Comparison of ENCODE assay signal across 8 mouse cellular contexts in the genomic region with DNA sequence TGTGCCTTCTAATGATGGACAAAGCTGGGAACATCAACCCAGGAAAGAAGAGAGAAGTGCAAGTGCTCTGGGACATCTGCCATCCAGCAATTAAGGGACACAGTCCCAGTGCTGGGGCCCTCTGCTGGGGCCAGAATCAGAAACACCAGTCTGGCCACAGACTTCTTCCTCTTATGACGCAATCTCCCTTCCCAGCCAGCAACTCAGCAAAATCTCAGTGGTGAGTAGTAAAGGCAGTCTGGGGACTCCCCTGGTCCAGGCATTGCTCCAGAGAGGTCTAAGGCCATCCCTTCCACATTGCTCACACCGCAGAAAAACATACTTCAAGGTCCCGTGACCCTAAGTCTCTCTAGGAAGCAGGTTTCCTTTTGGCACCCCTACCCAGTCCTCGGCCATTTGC. TPM values are rescaled to one million over a fixed set of nuclear protein-coding genes. Genes with fewer than 3 reads are reported as not detected.
DNase-seq lines count a peak whose midpoint lies in the region; ATAC-seq and TF ChIP-seq lines count a peak whose summit lies in the region.

No protein-coding gene starts in this region.

- H3K9ac ChIP-seq in forebrain, embryonic 13.5 days: peak overlapping the region; percentile 73
- peak overlapping the region; percentile 78 for H3K9ac ChIP-seq in hindbrain, embryonic 13.5 days
- H3K9ac ChIP-seq in midbrain, embryonic 16.5 days (ENCODE audit: low read depth, low read length): peak overlapping the region; percentile 70

- no peak for TF ChIP-seq CTCF in G1E (IDR thresholded peaks at IDR 0.05; ENCODE audit: low read depth, low read length)

- peak overlapping the region; percentile 77 for H3K4me3 ChIP-seq in G1E (ENCODE audit: low read depth, low read length)
- H3K4me3 ChIP-seq in forebrain, embryonic 13.5 days: peak overlapping the region; percentile 62
- H3K4me3 ChIP-seq in hindbrain, embryonic 13.5 days: peak overlapping the region; percentile 74
- peak overlapping the region; percentile 53 for H3K4me3 ChIP-seq in midbrain, embryonic 16.5 days (ENCODE audit: low read depth, low read length)

- H3K4me2 ChIP-seq in forebrain, embryonic 13.5 days: peak overlapping the region; percentile 75
- H3K4me2 ChIP-seq in hindbrain, embryonic 13.5 days: peak overlapping the region; percentile 81
- H3K4me2 ChIP-seq in midbrain, embryonic 16.5 days (ENCODE audit: low read length): peak overlapping the region; percentile 85

- H3K27me3 ChIP-seq in G1E (ENCODE audit: insufficient read depth, low read length): no peaks in the 10 kb centered on the region
- H3K27me3 ChIP-seq in forebrain, embryonic 13.5 days: no peaks in the 10 kb centered on the region
- H3K27me3 ChIP-seq in hindbrain, embryonic 13.5 days: no peaks in the 10 kb centered on the region
- H3K27me3 ChIP-seq in midbrain, embryonic 16.5 days (ENCODE audit: control insufficient read depth, insufficient read depth, low read depth, low read length): no peaks in the 10 kb centered on the region

- DNase-seq in B cell, adult 2 months: peak; percentile 2 to 7
- peak; percentile 40 for DNase-seq in G1E (ENCODE audit: low spot score)
- peak; percentile 24 for DNase-seq in liver
- no peak for DNase-seq in natural killer cell, adult 2 months (ENCODE audit: low spot score in 2 of 2)
- DNase-seq in left cerebral cortex, postnatal 10 days (ENCODE audit: extremely low spot score in 1 of 2, low spot score in 2 of 2): no peak

- ATAC-seq in G1E (ENCODE audit: extremely low read depth, insufficient number of reproducible peaks, low FRiP score, poor library complexity, severe bottlenecking): peak; percentile 40
- no peak for ATAC-seq in forebrain, embryonic 13.5 days
- no peak for ATAC-seq in hindbrain, embryonic 13.5 days (ENCODE audit: low FRiP score)
- ATAC-seq in midbrain, embryonic 16.5 days: no peak

- intact Hi-C loops in left cerebral cortex, postnatal 10 days (cut with DNase I): no loop called here

- H3K4me1 ChIP-seq in G1E (ENCODE audit: insufficient read depth, low read depth, low read length): peaks cover 42% of the 10 kb centered on the region
- peaks cover 13% of the 10 kb centered on the region for H3K4me1 ChIP-seq in forebrain, embryonic 13.5 days
- peaks cover 10% of the 10 kb centered on the region for H3K4me1 ChIP-seq in hindbrain, embryonic 13.5 days (replicated peaks)
- peaks cover 11% of the 10 kb centered on the region for H3K4me1 ChIP-seq in midbrain, embryonic 16.5 days (ENCODE audit: control insufficient read depth, insufficient read depth, low read length)

- 80% methylated on average over 4 of the region's 4 CpGs for WGBS in forebrain, embryonic 13.5 days
- WGBS in hindbrain, embryonic 13.5 days: 77% methylated on average over 4 of the region's 4 CpGs
- WGBS in midbrain, embryonic 16.5 days: 76% methylated on average over 4 of the region's 4 CpGs

- H3K9me3 ChIP-seq in G1E (replicated peaks): peaks cover 4% of the 10 kb centered on the region
- no peaks in the 10 kb centered on the region for H3K9me3 ChIP-seq in forebrain, embryonic 13.5 days (replicated peaks)
- no peaks in the 10 kb centered on the region for H3K9me3 ChIP-seq in hindbrain, embryonic 13.5 days
- H3K9me3 ChIP-seq in midbrain, embryonic 16.5 days (replicated peaks; ENCODE audit: control insufficient read depth, low read length, poor library complexity, severe bottlenecking): no peaks in the 10 kb centered on the region

- no peak overlapping the region for H3K27ac ChIP-seq in forebrain, embryonic 13.5 days
- no peak overlapping the region for H3K27ac ChIP-seq in hindbrain, embryonic 13.5 days
- H3K27ac ChIP-seq in midbrain, embryonic 16.5 days (ENCODE audit: low read length): no peak overlapping the region

- H3K36me3 ChIP-seq in G1E (replicated peaks): peaks cover 31% of the 10 kb centered on the region
- peaks cover 9% of the 10 kb centered on the region for H3K36me3 ChIP-seq in forebrain, embryonic 13.5 days (ENCODE audit: poor library complexity, severe bottlenecking)
- H3K36me3 ChIP-seq in hindbrain, embryonic 13.5 days: peaks cover 10% of the 10 kb centered on the region
- no peaks in the 10 kb centered on the region for H3K36me3 ChIP-seq in midbrain, embryonic 16.5 days (ENCODE audit: control insufficient read depth, insufficient read depth, low read length)

RNA-seq across cellular contexts. Expression of a gene that starts 1.0 kb away (rescaled TPM):
- 24.6 and 26.4 TPM in 2 replicates for total RNA-seq in G1E (2014; fragmentation: Nextera tagmentation)
- 13.3 and 13.8 TPM in 2 replicates for total RNA-seq in G1E (2017)
- polyA plus RNA-seq in G1E (2012): 14.3 and 16.1 TPM in 2 replicates
- polyA plus RNA-seq in forebrain, embryonic 13.5 days (2015; fragmentation: Nextera tagmentation; extraction: Ambion mirVana): 19.8 and 21.9 TPM in 2 replicates
- polyA plus RNA-seq in hindbrain, embryonic 13.5 days (2015; fragmentation: Nextera tagmentation; extraction: Ambion mirVana): 20.8 and 24.6 TPM in 2 replicates
- polyA plus RNA-seq in midbrain, embryonic 16.5 days (2015; fragmentation: Nextera tagmentation; extraction: Ambion mirVana): 29.1 and 30.3 TPM in 2 replicates
- 10 to 100 TPM; 31.4 to 35.4 TPM for total RNA-seq in left cerebral cortex, postnatal 10 days (2021)

RNA-seq across cellular contexts. Expression of a gene that starts 27.1 kb away (rescaled TPM):
- 113 and 139 TPM in 2 replicates for total RNA-seq in G1E (2014; fragmentation: Nextera tagmentation)
- 432 and 502 TPM in 2 replicates for total RNA-seq in G1E (2017)
- 87.1 and 88.3 TPM in 2 replicates for polyA plus RNA-seq in G1E (2012)
- 282 and 343 TPM in 2 replicates for polyA plus RNA-seq in forebrain, embryonic 13.5 days (2015; fragmentation: Nextera tagmentation; extraction: Ambion mirVana)
- 258 and 278 TPM in 2 replicates for polyA plus RNA-seq in hindbrain, embryonic 13.5 days (2015; fragmentation: Nextera tagmentation; extraction: Ambion mirVana)
- polyA plus RNA-seq in midbrain, embryonic 16.5 days (2015; fragmentation: Nextera tagmentation; extraction: Ambion mirVana): 209 and 225 TPM in 2 replicates
- total RNA-seq in left cerebral cortex, postnatal 10 days (2021): 100 to 1,000 TPM; 101 to 114 TPM

RNA-seq across cellular contexts. Expression of a gene that starts 36.1 kb away (rescaled TPM):
- total RNA-seq in G1E (2014; fragmentation: Nextera tagmentation) (245 and 260 TPM in 2 replicates), G1E (2017) (120 and 125 TPM in 2 replicates)
- 69.0 and 82.5 TPM in 2 replicates for polyA plus RNA-seq in G1E (2012)
- 150 and 159 TPM in 2 replicates for polyA plus RNA-seq in forebrain, embryonic 13.5 days (2015; fragmentation: Nextera tagmentation; extraction: Ambion mirVana)
- 186 and 188 TPM in 2 replicates for polyA plus RNA-seq in hindbrain, embryonic 13.5 days (2015; fragmentation: Nextera tagmentation; extraction: Ambion mirVana)
- polyA plus RNA-seq in midbrain, embryonic 16.5 days (2015; fragmentation: Nextera tagmentation; extraction: Ambion mirVana): 217 and 228 TPM in 2 replicates
- total RNA-seq in left cerebral cortex, postnatal 10 days (2021): 100 to 1,000 TPM; 210 to 215 TPM

RNA-seq across cellular contexts. Expression of a gene that starts 45.0 kb away (rescaled TPM):
- 730 and 814 TPM in 2 replicates for total RNA-seq in G1E (2014; fragmentation: Nextera tagmentation)
- total RNA-seq in G1E (2017): 190 and 194 TPM in 2 replicates
- polyA plus RNA-seq in G1E (2012): 69.5 and 85.5 TPM in 2 replicates
- 50.3 and 60.8 TPM in 2 replicates for polyA plus RNA-seq in forebrain, embryonic 13.5 days (2015; fragmentation: Nextera tagmentation; extraction: Ambion mirVana)
- polyA plus RNA-seq in hindbrain, embryonic 13.5 days (2015; fragmentation: Nextera tagmentation; extraction: Ambion mirVana): 41.0 and 46.4 TPM in 2 replicates
- 41.2 and 47.1 TPM in 2 replicates for polyA plus RNA-seq in midbrain, embryonic 16.5 days (2015; fragmentation: Nextera tagmentation; extraction: Ambion mirVana)
- total RNA-seq in left cerebral cortex, postnatal 10 days (2021): 100 to 1,000 TPM; 136 to 146 TPM

Comparison
In these comparisons a context has a peak if more than half of its experiments do, and no peak if none do; other contexts are left out.
1. DNase-seq: peak in B cell, adult 2 months (2 of 2), G1E (single experiment) and liver (single experiment); none in natural killer cell, adult 2 months (0 of 2) and left cerebral cortex, postnatal 10 days (0 of 2).
2. Peak in every context shown above with its lines, with median percentiles within 50 percentile points of each other: H3K4me3 ChIP-seq, H3K4me2 ChIP-seq and H3K9ac ChIP-seq.